Mouse (Mus musculus) skeletal muscle tissue, adult 2 months (tissue): ENCODE measurements around the gene Cbx1.

Source experiments
- DNase-seq: peaks from one replicate; pipeline ENCODE4 v3.0.0-alpha.2; 2012; ENCODE audit warnings: low read depth, low spot score

Cbx1 gene

GRCm38 (mm10) chr11:96814443-96814842 lies 25.5 kb downstream of the Cbx1 start:
- DNase-seq = no peak

- DNase-seq = no peak
Observed at GRCm38 (mm10) chr11:96815895-96816294, 27.0 kb downstream of the Cbx1 start.

- no peak for DNase-seq
Observed at GRCm38 (mm10) chr11:96816494-96816893, 27.6 kb downstream of the Cbx1 start.

GRCm38 (mm10) chr11:96816979-96817378 lies 28.1 kb downstream of the Cbx1 start:
- DNase-seq = no peak

GRCm38 (mm10) chr11:96818128-96818710 lies 29.3 kb downstream of the Cbx1 start:
- DNase-seq = no peak

- no peak for DNase-seq
Observed at GRCm38 (mm10) chr11:96821956-96822355, 33.0 kb downstream of the Cbx1 start.

GRCm38 (mm10) chr11:96822675-96823470 lies 33.9 kb downstream of the Cbx1 start:
- no peak for DNase-seq

GRCm38 (mm10) chr11:96823471-96823837 lies 34.5 kb downstream of the Cbx1 start:
- DNase-seq = no peak

- DNase-seq = peak; percentile 93
Observed at GRCm38 (mm10) chr11:96823880-96824782, 35.2 kb downstream of the Cbx1 start.

- peak; percentile 97 for DNase-seq
Observed at GRCm38 (mm10) chr11:96824783-96825495, 36.0 kb downstream of the Cbx1 start.

- DNase-seq = no peak
Observed at GRCm38 (mm10) chr11:96826481-96826880, 37.6 kb downstream of the Cbx1 start.

- DNase-seq = no peak
Observed at GRCm38 (mm10) chr11:96827062-96827581, 38.2 kb downstream of the Cbx1 start.

- DNase-seq = no peak
Observed at GRCm38 (mm10) chr11:96827917-96828316, 39.0 kb downstream of the Cbx1 start.

GRCm38 (mm10) chr11:96828881-96829280 lies 40.0 kb downstream of the Cbx1 start:
- no peak for DNase-seq

- peak; percentile 86 for DNase-seq
Observed at GRCm38 (mm10) chr11:96829403-96829812, 40.5 kb downstream of the Cbx1 start.

- DNase-seq = peak; percentile 99
Observed at GRCm38 (mm10) chr11:96829813-96830538, 41.0 kb downstream of the Cbx1 start, which contains the start of gene Nfe2l1. TSS of gene Nfe2l1 (minus strand) at chr11:96829968.

GRCm38 (mm10) chr11:96830539-96831216 lies 41.8 kb downstream of the Cbx1 start:
- DNase-seq = no peak

- no peak for DNase-seq
Observed at GRCm38 (mm10) chr11:96831516-96831915, 42.6 kb downstream of the Cbx1 start.

GRCm38 (mm10) chr11:96832541-96832940 lies 43.6 kb downstream of the Cbx1 start:
- no peak for DNase-seq

- no peak for DNase-seq
Observed at GRCm38 (mm10) chr11:96832973-96833372, 44.0 kb downstream of the Cbx1 start.
